Mouse (Mus musculus) testis, adult 2 months (tissue): ENCODE results near the gene Naaa. TPM values are rescaled to one million over a fixed set of nuclear protein-coding genes. Genes with fewer than 3 reads are reported as not detected.

Source experiments
- H3K27ac ChIP-seq: fragments of 200-500 bp; 2 replicates; pipeline ENCODE4 v1.5.1; 2012; ENCODE audit warnings: low read depth, low read length; ENCODE audit not compliant: control insufficient read depth, insufficient read depth
- H3K27me3 ChIP-seq: fragments of 200-500 bp; 2 replicates; pipeline ENCODE4 v1.6.1; 2012; ENCODE audit warnings: mild to moderate bottlenecking, low read length, moderate library complexity; ENCODE audit not compliant: control insufficient read depth, insufficient read depth
- H3K36me3 ChIP-seq: fragments of 200-500 bp; 2 replicates; pipeline ENCODE4 v1.6.1; 2012; ENCODE audit warnings: mild to moderate bottlenecking, low read length; ENCODE audit not compliant: control insufficient read depth, insufficient read depth
- H3K4me1 ChIP-seq: fragments of 200-500 bp; 2 replicates; pipeline ENCODE4 v1.6.1; 2012; ENCODE audit warnings: low read length; ENCODE audit not compliant: control insufficient read depth, insufficient read depth
- H3K4me3 ChIP-seq: fragments of 200-500 bp; 2 replicates; pipeline ENCODE4 v1.5.1; 2012; ENCODE audit warnings: low read depth, mild to moderate bottlenecking, low read length, moderate library complexity, mixed read lengths; ENCODE audit not compliant: control insufficient read depth
- CTCF ChIP-seq: fragments of 200-500 bp; IDR thresholded peaks from 2 replicates; pipeline ENCODE4 v1.5.1; 2012; ENCODE audit warnings: low read depth, mild to moderate bottlenecking, inconsistent platforms, low read length, moderate library complexity; ENCODE audit not compliant: control insufficient read depth, insufficient read depth, insufficient replicate concordance
- POLR2A ChIP-seq: fragments of 200-500 bp; IDR thresholded peaks from 2 replicates; pipeline ENCODE4 v1.6.1; 2012; ENCODE audit warnings: low read depth, mild to moderate bottlenecking, inconsistent platforms, low read length, moderate library complexity; ENCODE audit not compliant: control insufficient read depth
- polyA plus RNA-seq: library from polyadenylated mRNA; depleted of rRNA; stranded (reverse); fragments of >200 nt; gene quantifications from 2 replicates; pipeline ENCODE4 v1.2.3, GENCODE M21; 2012

Gene Naaa
- polyA plus RNA-seq, 1 experiment, result 4.1 TPM

- TF ChIP-seq CTCF (no peak), POLR2A (no peak)
- Histone ChIP-seq H3K27me3 (no peaks in the 10 kb centered on the region), H3K27ac (no peak overlapping the region), H3K4me3 (no peak overlapping the region), H3K4me1 (no peaks in the 10 kb centered on the region), H3K36me3 (peaks cover 9% of the 10 kb centered on the region)
Observed at GRCm38 (mm10) chr5:92287840-92288239, 9.9 kb upstream of the Naaa start.

GRCm38 (mm10) chr5:92283107-92283506, 5.1 kb upstream of the Naaa start:
- Histone ChIP-seq H3K27me3 (no peaks in the 10 kb centered on the region), H3K4me3 (no peak overlapping the region), H3K36me3 (peaks cover 6% of the 10 kb centered on the region), H3K4me1 (peaks cover 2% of the 10 kb centered on the region), H3K27ac (no peak overlapping the region)
- no peak for TF ChIP-seq CTCF
- TF ChIP-seq POLR2A, result no peak

GRCm38 (mm10) chr5:92282571-92282970, 4.6 kb upstream of the Naaa start:
- TF ChIP-seq CTCF, result no peak
- no peak for TF ChIP-seq POLR2A
- Histone ChIP-seq H3K4me3 (no peak overlapping the region), H3K36me3 (peaks cover 1% of the 10 kb centered on the region), H3K27me3 (no peaks in the 10 kb centered on the region), H3K27ac (no peak overlapping the region), H3K4me1 (peaks cover 4% of the 10 kb centered on the region)

GRCm38 (mm10) chr5:92278942-92279537, 1.1 kb upstream of the Naaa start:
- Histone ChIP-seq H3K27me3 (no peaks in the 10 kb centered on the region), H3K4me3 (no peak overlapping the region), H3K27ac (no peak overlapping the region), H3K36me3 (no peaks in the 10 kb centered on the region), H3K4me1 (peaks cover 10% of the 10 kb centered on the region)
- no peak for TF ChIP-seq POLR2A
- TF ChIP-seq CTCF, result no peak

- Histone ChIP-seq H3K36me3 (no peaks in the 10 kb centered on the region), H3K4me1 (no peaks in the 10 kb centered on the region), H3K4me3 (no peak overlapping the region), H3K27ac (no peak overlapping the region), H3K27me3 (no peaks in the 10 kb centered on the region)
- TF ChIP-seq CTCF, result no peak
- TF ChIP-seq POLR2A, result no peak
Observed at GRCm38 (mm10) chr5:92270496-92270895, 7.5 kb downstream of the Naaa start.

- H3K27ac ChIP-seq, result no peak overlapping the region
- H3K4me1 ChIP-seq, result no peaks in the 10 kb centered on the region
- no peaks in the 10 kb centered on the region for H3K36me3 ChIP-seq
- H3K4me3 ChIP-seq, result no peak overlapping the region
- H3K27me3 ChIP-seq, result no peaks in the 10 kb centered on the region
- TF ChIP-seq CTCF (no peak), POLR2A (no peak)
Observed at GRCm38 (mm10) chr5:92263761-92264359, 14.1 kb downstream of the Naaa start.

- Histone ChIP-seq H3K27ac (no peak overlapping the region), H3K4me3 (no peak overlapping the region), H3K36me3 (no peaks in the 10 kb centered on the region), H3K4me1 (no peaks in the 10 kb centered on the region), H3K27me3 (no peaks in the 10 kb centered on the region)
- TF ChIP-seq POLR2A (no peak), CTCF (no peak)
Observed at GRCm38 (mm10) chr5:92262646-92263045, 15.3 kb downstream of the Naaa start.
